ENCODE assay signal across 8 mouse cellular contexts in the genomic region with DNA sequence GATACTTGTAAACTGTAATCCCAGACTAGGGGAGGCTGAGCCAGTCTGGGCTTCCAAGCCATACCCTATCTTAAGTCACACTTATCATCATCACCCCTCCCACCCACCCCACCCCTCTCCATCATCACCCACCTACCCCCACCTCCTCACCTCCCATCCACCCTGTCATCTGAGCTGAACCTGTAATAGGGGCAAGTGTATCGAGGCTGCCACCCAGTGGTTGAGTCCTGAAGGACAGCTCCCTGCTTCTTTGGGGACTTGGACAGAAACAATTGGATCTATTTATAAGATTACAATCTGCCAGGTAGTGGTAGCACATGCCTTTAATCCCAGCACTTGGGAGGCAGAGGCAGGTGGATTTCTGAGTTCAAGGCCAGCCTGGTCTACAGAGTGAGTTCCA. TPM values are rescaled to one million over a fixed set of nuclear protein-coding genes. Genes with fewer than 3 reads are reported as not detected.
DNase-seq lines count a peak whose midpoint lies in the region; ATAC-seq lines count a peak whose summit lies in the region.

No protein-coding gene starts in this region.

- ATAC-seq in liver, embryonic 11.5 days (replicated peaks; ENCODE audit: low FRiP score) = no peak
- ATAC-seq in intestine, embryonic 15.5 days = no peak

- H3K4me2 ChIP-seq in liver, embryonic 11.5 days = no peak overlapping the region
- no peak overlapping the region for H3K4me2 ChIP-seq in intestine, embryonic 15.5 days (replicated peaks)

- 13% methylated on average over 1 of the region's 1 CpGs for WGBS in liver, embryonic 11.5 days
- 27% methylated on average over 1 of the region's 1 CpGs for WGBS in intestine, embryonic 15.5 days

- H3K9me3 ChIP-seq in liver, embryonic 11.5 days (ENCODE audit: control insufficient read depth, low read length) = no peaks in the 10 kb centered on the region
- H3K9me3 ChIP-seq in intestine, embryonic 15.5 days = no peaks in the 10 kb centered on the region

- no peaks in the 10 kb centered on the region for H3K4me1 ChIP-seq in liver, embryonic 11.5 days (replicated peaks; ENCODE audit: control insufficient read depth, insufficient read depth, low read length)
- no peaks in the 10 kb centered on the region for H3K4me1 ChIP-seq in intestine, embryonic 15.5 days (replicated peaks)

- DNase-seq in cerebellum, postnatal 36 days = peak; percentile 18 to 28
- DNase-seq in cerebellum, adult 9-10 months = no peak
- DNase-seq in liver = peak; percentile 31
- DNase-seq in liver, embryonic 11.5 days (ENCODE audit: low spot score) = no peak
- peak; percentile 67 for DNase-seq in adipocyte (ENCODE audit: low spot score)
- DNase-seq in kidney, postnatal 10 days = peak; percentile 67
- peak; percentile 40 for DNase-seq in naive thymus-derived CD4-positive, alpha-beta T cell, adult 2 months (ENCODE audit: low read depth)

- H3K9ac ChIP-seq in liver, embryonic 11.5 days (ENCODE audit: low read depth, low read length) = no peak overlapping the region
- no peak overlapping the region for H3K9ac ChIP-seq in intestine, embryonic 15.5 days

- H3K27ac ChIP-seq in liver, embryonic 11.5 days (ENCODE audit: low read depth, low read length) = no peak overlapping the region
- no peak overlapping the region for H3K27ac ChIP-seq in intestine, embryonic 15.5 days

- no peaks in the 10 kb centered on the region for H3K27me3 ChIP-seq in liver, embryonic 11.5 days (replicated peaks; ENCODE audit: control insufficient read depth, insufficient read depth, low read length)
- 0 out of 2 replicates have a peak, but pooled peaks cover 2% of the 10 kb centered on the region for H3K27me3 ChIP-seq in intestine, embryonic 15.5 days (replicated peaks)

- no peaks in the 10 kb centered on the region for H3K36me3 ChIP-seq in liver, embryonic 11.5 days (ENCODE audit: control insufficient read depth, insufficient read depth, low read length)
- no peaks in the 10 kb centered on the region for H3K36me3 ChIP-seq in intestine, embryonic 15.5 days

- H3K4me3 ChIP-seq in liver, embryonic 11.5 days (ENCODE audit: low read depth, low read length) = no peak overlapping the region
- no peak overlapping the region for H3K4me3 ChIP-seq in intestine, embryonic 15.5 days (replicated peaks)

RNA-seq across cellular contexts. Expression of a gene that starts 22.7 kb away (rescaled TPM):
- 1.0 TPM in 2 replicates for polyA plus RNA-seq in liver, embryonic 11.5 days (2014; fragmentation: Nextera tagmentation; extraction: Ambion mirVana)
- polyA plus RNA-seq in intestine, embryonic 15.5 days (2015; fragmentation: Nextera tagmentation; extraction: Ambion mirVana) = 12.0 and 14.7 TPM in 2 replicates

RNA-seq across cellular contexts. Expression of a gene that starts 26.5 kb away (rescaled TPM):
- not detected in 2 replicates for polyA plus RNA-seq in liver, embryonic 11.5 days (2014; fragmentation: Nextera tagmentation; extraction: Ambion mirVana)
- not detected in 2 replicates for polyA plus RNA-seq in intestine, embryonic 15.5 days (2015; fragmentation: Nextera tagmentation; extraction: Ambion mirVana)

RNA-seq across cellular contexts. Expression of a gene that starts 34.6 kb away (rescaled TPM):
- 65.5 and 68.2 TPM in 2 replicates for polyA plus RNA-seq in liver, embryonic 11.5 days (2014; fragmentation: Nextera tagmentation; extraction: Ambion mirVana)
- polyA plus RNA-seq in intestine, embryonic 15.5 days (2015; fragmentation: Nextera tagmentation; extraction: Ambion mirVana) = 49.8 and 52.8 TPM in 2 replicates

RNA-seq across cellular contexts. Expression of a gene that starts 54.1 kb away (rescaled TPM):
- 695 and 755 TPM in 2 replicates for polyA plus RNA-seq in liver, embryonic 11.5 days (2014; fragmentation: Nextera tagmentation; extraction: Ambion mirVana)
- 461 and 482 TPM in 2 replicates for polyA plus RNA-seq in intestine, embryonic 15.5 days (2015; fragmentation: Nextera tagmentation; extraction: Ambion mirVana)

RNA-seq across cellular contexts. Expression of a gene that starts 54.6 kb away (rescaled TPM):
- polyA plus RNA-seq in liver, embryonic 11.5 days (2014; fragmentation: Nextera tagmentation; extraction: Ambion mirVana) = 35.7 and 37.7 TPM in 2 replicates
- 38.5 and 42.9 TPM in 2 replicates for polyA plus RNA-seq in intestine, embryonic 15.5 days (2015; fragmentation: Nextera tagmentation; extraction: Ambion mirVana)

Comparison
In these comparisons a context has a peak if more than half of its experiments do, and no peak if none do; other contexts are left out.
1. DNase-seq: peak in cerebellum, postnatal 36 days (2 of 2), liver (single experiment), adipocyte (single experiment), kidney, postnatal 10 days (single experiment) and naive thymus-derived CD4-positive, alpha-beta T cell, adult 2 months (single experiment); none in cerebellum, adult 9-10 months (single experiment) and liver, embryonic 11.5 days (single experiment).